Mouse (Mus musculus) ZHBTc4 (cell line): ENCODE data around the gene Adora2a.
"Not testable (repeated sequence)": the region's sequence is repeated elsewhere in the genome, so short reads cannot be mapped to it uniquely, and the experiment has no call there.

Experiments used
- DNase-seq: peaks from one replicate; pipeline ENCODE4 v3.0.0-alpha.2; 2011; ENCODE audit warnings: low read depth, low spot score

The Adora2a gene

GRCm38 (mm10) chr10:75316872-75316907 is at the start of gene Adora2a:
Gene Adora2a, plus strand, starts transcription at chr10:75316877.
- DNase-seq: no peak

GRCm38 (mm10) chr10:75273020-75273419 is 43.7 kb upstream of the Adora2a start:
- no peak for DNase-seq

GRCm38 (mm10) chr10:75276427-75277013 is 40.2 kb upstream of the Adora2a start:
- no peak for DNase-seq

GRCm38 (mm10) chr10:75277501-75277900 is 39.2 kb upstream of the Adora2a start:
- DNase-seq: peak; percentile 38

- DNase-seq: no peak
These were observed 34.0 kb upstream of the Adora2a start for GRCm38 (mm10) chr10:75282648-75283047.

- peak; percentile 69 for DNase-seq
These were observed 32.9 kb upstream of the Adora2a start for GRCm38 (mm10) chr10:75283821-75284220.

GRCm38 (mm10) chr10:75288579-75288978 is 28.1 kb upstream of the Adora2a start:
- no peak for DNase-seq

GRCm38 (mm10) chr10:75289392-75289791 is 27.3 kb upstream of the Adora2a start:
- no peak for DNase-seq

- no peak for DNase-seq
These were observed 26.0 kb upstream of the Adora2a start for GRCm38 (mm10) chr10:75290650-75291049.

- no peak for DNase-seq
These were observed 25.3 kb upstream of the Adora2a start for GRCm38 (mm10) chr10:75291338-75291737.

GRCm38 (mm10) chr10:75292206-75292605 is 24.5 kb upstream of the Adora2a start:
- DNase-seq: not testable (repeated sequence)

GRCm38 (mm10) chr10:75293288-75293687 is 23.4 kb upstream of the Adora2a start:
- DNase-seq: no peak

- DNase-seq: no peak
These were observed 22.3 kb upstream of the Adora2a start for GRCm38 (mm10) chr10:75294362-75294761.

- DNase-seq: no peak
These were observed 21.8 kb upstream of the Adora2a start for GRCm38 (mm10) chr10:75294926-75295325.

GRCm38 (mm10) chr10:75298608-75299007 is 18.1 kb upstream of the Adora2a start:
- DNase-seq: no peak

- DNase-seq: no peak
These were observed 16.8 kb upstream of the Adora2a start for GRCm38 (mm10) chr10:75299785-75300418.

GRCm38 (mm10) chr10:75301195-75301806 is 15.4 kb upstream of the Adora2a start:
- no peak for DNase-seq

GRCm38 (mm10) chr10:75301937-75302336 is 14.7 kb upstream of the Adora2a start:
- DNase-seq: no peak

- DNase-seq: no peak
These were observed 14.1 kb upstream of the Adora2a start for GRCm38 (mm10) chr10:75302536-75302935.

GRCm38 (mm10) chr10:75303324-75304048 is 13.2 kb upstream of the Adora2a start:
- no peak for DNase-seq

- no peak for DNase-seq
These were observed 12.7 kb upstream of the Adora2a start for GRCm38 (mm10) chr10:75304049-75304405.

GRCm38 (mm10) chr10:75304413-75304812 is 12.3 kb upstream of the Adora2a start:
- DNase-seq: no peak

- no peak for DNase-seq
These were observed 9.5 kb upstream of the Adora2a start for GRCm38 (mm10) chr10:75307130-75307529.
